Mouse (Mus musculus) megakaryocyte, embryonic 14.5 days (primary cell): ENCODE data around the gene E330017A01Rik. TPM values are rescaled to one million over a fixed set of nuclear protein-coding genes. Genes with fewer than 3 reads are reported as not detected.
A peak's percentile ranks its signal among the peaks of the same experiment; 100 is the strongest.

ENCODE experiments used
- H3K27me3 ChIP-seq: replicated peaks from 2 replicates; pipeline ENCODE3; 2012; ENCODE audit warnings: inconsistent platforms
- H3K36me3 ChIP-seq: replicated peaks from 2 replicates; pipeline ENCODE3; 2012; ENCODE audit warnings: low read length, inconsistent platforms, mixed read lengths
- H3K4me1 ChIP-seq: 2 replicates; pipeline ENCODE4 v1.6.1; 2012; ENCODE audit warnings: inconsistent platforms
- H3K4me3 ChIP-seq: replicated peaks from 2 replicates; pipeline ENCODE3; 2012; ENCODE audit warnings: moderate library complexity, mild to moderate bottlenecking, inconsistent platforms
- H3K9me3 ChIP-seq: 2 replicates; pipeline ENCODE4 v1.6.1; 2012; ENCODE audit warnings: inconsistent platforms
- FLI1 ChIP-seq: IDR thresholded peaks from 2 replicates; pipeline ENCODE4 v1.6.1; 2012; ENCODE audit warnings: low read length, inconsistent platforms, mixed read lengths
- GATA1 ChIP-seq: IDR thresholded peaks from 3 replicates; pipeline ENCODE4 v1.6.1; 2012; ENCODE audit warnings: mixed read lengths, low read length, inconsistent platforms, borderline replicate concordance
- polyA plus RNA-seq: library from polyadenylated mRNA; stranded (reverse); fragments of >175 nt; gene quantifications from 2 replicates; pipeline ENCODE4 v1.2.3, GENCODE M21; 2012; ENCODE audit warnings: low replicate concordance; ENCODE audit not compliant: insufficient read depth

E330017A01Rik gene
- polyA plus RNA-seq, result not detected in 2 replicates

GRCm38 (mm10) chr16:58638689-58639175 lies at the start of gene E330017A01Rik:
TSS of gene E330017A01Rik (minus strand) at chr16:58638739.
- H3K36me3 ChIP-seq, result no peaks in the 10 kb centered on the region
- TF ChIP-seq FLI1, result no peak
- no peak for TF ChIP-seq GATA1
- H3K9me3 ChIP-seq, result no peaks in the 10 kb centered on the region
- H3K27me3 ChIP-seq, result no peaks in the 10 kb centered on the region
- H3K4me3 ChIP-seq, result no peak within 1 kb of the TSS
- H3K4me1 ChIP-seq, result peaks cover 31% of the 10 kb centered on the region

DNA sequence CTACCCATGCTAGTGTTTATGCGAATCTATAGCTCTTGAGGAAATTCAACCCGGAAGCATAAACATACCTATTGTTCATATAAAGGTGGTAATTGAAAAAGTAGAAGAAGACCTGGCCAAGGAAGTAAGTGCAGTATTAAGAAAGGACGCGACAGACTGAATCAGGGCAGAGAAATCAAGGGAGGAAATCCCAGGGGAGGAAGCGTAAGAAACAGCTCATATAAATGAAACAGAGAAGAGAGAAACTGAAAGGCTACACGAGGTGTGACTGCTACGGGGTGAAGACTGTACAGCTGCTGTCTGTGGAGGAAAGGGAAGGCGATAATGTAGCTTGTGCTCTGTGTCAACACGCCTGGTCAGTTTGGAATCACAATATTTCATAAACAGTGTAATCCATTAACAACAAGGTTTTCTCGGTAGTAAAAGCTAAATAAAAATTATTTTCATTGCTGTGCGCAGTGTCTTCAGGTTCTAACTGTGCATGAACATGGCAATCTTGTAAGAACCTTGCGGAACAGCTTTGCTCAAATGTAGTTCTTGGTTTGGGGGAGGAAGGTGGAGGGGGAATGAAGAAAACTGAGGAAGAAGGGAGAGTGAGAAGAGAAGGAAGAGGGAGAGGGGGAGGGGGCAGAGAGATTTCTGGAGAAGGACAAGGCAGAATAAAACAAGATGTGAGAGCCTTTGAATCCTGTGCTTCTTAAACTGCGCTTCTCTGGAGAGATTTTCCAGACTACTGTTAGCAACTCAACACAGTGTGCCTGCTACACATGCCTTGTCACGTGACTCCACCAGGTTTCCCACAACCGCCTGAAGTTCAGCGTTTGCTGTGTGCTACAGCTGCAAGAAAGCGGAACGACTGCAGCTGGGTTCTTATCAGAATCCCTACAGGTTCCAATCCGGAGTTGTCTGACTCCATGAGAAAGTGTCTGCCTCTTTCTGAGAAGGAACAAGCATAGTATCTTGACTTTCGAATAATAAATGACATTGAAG lies 47.3 kb upstream of the E330017A01Rik start:
- Histone ChIP-seq H3K9me3 (no peaks in the 10 kb centered on the region), H3K4me3 (peak overlapping the region; percentile 78), H3K4me1 (peaks cover 32% of the 10 kb centered on the region), H3K36me3 (peaks cover 15% of the 10 kb centered on the region), H3K27me3 (no peaks in the 10 kb centered on the region)
- TF ChIP-seq FLI1 (no peak), GATA1 (no peak)

DNA sequence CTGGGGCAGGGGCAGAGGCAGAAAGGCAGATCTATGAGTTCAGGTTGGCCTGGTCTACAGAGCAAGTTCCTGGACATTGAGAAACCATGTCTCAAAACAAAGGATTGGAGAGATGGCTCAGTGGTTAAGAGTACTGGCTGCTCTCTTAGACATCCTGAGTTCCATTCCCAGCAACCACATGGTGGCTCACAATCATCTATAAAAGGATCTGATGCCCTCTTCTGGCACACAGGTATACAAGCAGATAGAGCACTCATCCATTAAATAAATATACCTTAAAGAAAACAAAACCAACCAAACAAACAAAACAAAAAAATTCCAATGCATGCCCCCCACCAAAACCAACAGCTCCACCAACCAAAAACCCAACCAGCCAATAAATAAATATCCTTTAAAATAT lies 46.0 kb upstream of the E330017A01Rik start:
- TF ChIP-seq GATA1 (no peak), FLI1 (no peak)
- peaks cover 21% of the 10 kb centered on the region for H3K4me1 ChIP-seq
- no peaks in the 10 kb centered on the region for H3K27me3 ChIP-seq
- H3K4me3 ChIP-seq, result no peak overlapping the region
- peaks cover 24% of the 10 kb centered on the region for H3K36me3 ChIP-seq
- no peaks in the 10 kb centered on the region for H3K9me3 ChIP-seq

- Histone ChIP-seq H3K9me3 (no peaks in the 10 kb centered on the region), H3K4me1 (peaks cover 14% of the 10 kb centered on the region), H3K36me3 (peaks cover 27% of the 10 kb centered on the region), H3K27me3 (no peaks in the 10 kb centered on the region), H3K4me3 (no peak overlapping the region)
- TF ChIP-seq FLI1 (no peak), GATA1 (no peak)
These were observed 45.4 kb upstream of the E330017A01Rik start for GRCm38 (mm10) chr16:58683911-58684310.

DNA sequence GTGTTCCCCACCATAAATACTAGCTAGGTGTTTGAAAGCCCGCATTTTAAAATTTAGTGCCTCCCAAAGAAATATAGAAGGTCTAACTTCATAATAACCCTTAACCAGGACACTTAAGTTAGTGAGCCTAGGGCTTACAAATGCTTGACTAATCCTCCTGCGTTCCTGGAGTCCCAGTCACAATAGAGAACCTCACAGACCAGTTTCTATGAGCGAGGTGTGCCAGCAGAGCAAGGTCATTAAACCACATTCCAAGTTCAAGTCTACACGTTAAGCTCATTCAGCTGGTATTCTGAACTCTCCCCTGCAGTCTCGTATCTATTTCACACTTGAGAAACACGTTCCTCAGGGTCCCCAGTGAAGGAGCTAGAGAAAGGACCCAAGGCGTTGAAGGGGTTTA lies 44.3 kb upstream of the E330017A01Rik start:
- no peak overlapping the region for H3K4me3 ChIP-seq
- peaks cover 20% of the 10 kb centered on the region for H3K4me1 ChIP-seq
- TF ChIP-seq FLI1 (no peak), GATA1 (no peak)
- no peaks in the 10 kb centered on the region for H3K9me3 ChIP-seq
- H3K36me3 ChIP-seq, result peaks cover 37% of the 10 kb centered on the region
- no peaks in the 10 kb centered on the region for H3K27me3 ChIP-seq

- H3K36me3 ChIP-seq, result peaks cover 45% of the 10 kb centered on the region
- TF ChIP-seq FLI1 (no peak), GATA1 (no peak)
- H3K27me3 ChIP-seq, result no peaks in the 10 kb centered on the region
- H3K4me3 ChIP-seq, result no peak overlapping the region
- H3K4me1 ChIP-seq, result peaks cover 28% of the 10 kb centered on the region
- no peaks in the 10 kb centered on the region for H3K9me3 ChIP-seq
These were observed 43.5 kb upstream of the E330017A01Rik start for GRCm38 (mm10) chr16:58682046-58682445.

GRCm38 (mm10) chr16:58678660-58679059 lies 40.1 kb upstream of the E330017A01Rik start:
- TF ChIP-seq FLI1, result no peak
- no peak for TF ChIP-seq GATA1
- Histone ChIP-seq H3K36me3 (peaks cover 77% of the 10 kb centered on the region), H3K9me3 (no peaks in the 10 kb centered on the region), H3K4me1 (peaks cover 39% of the 10 kb centered on the region), H3K4me3 (peak overlapping the region; percentile 33), H3K27me3 (no peaks in the 10 kb centered on the region)

GRCm38 (mm10) chr16:58677491-58677890 lies 39.0 kb upstream of the E330017A01Rik start:
- no peaks in the 10 kb centered on the region for H3K27me3 ChIP-seq
- H3K4me3 ChIP-seq, result no peak overlapping the region
- H3K4me1 ChIP-seq, result peaks cover 34% of the 10 kb centered on the region
- H3K36me3 ChIP-seq, result peaks cover 87% of the 10 kb centered on the region
- TF ChIP-seq GATA1, result no peak
- TF ChIP-seq FLI1, result no peak
- no peaks in the 10 kb centered on the region for H3K9me3 ChIP-seq

- Histone ChIP-seq H3K27me3 (no peaks in the 10 kb centered on the region), H3K4me1 (peaks cover 41% of the 10 kb centered on the region), H3K36me3 (peaks cover 85% of the 10 kb centered on the region), H3K9me3 (no peaks in the 10 kb centered on the region), H3K4me3 (no peak overlapping the region)
- TF ChIP-seq GATA1 (no peak), FLI1 (no peak)
These were observed 38.1 kb upstream of the E330017A01Rik start for GRCm38 (mm10) chr16:58676633-58677032.

DNA sequence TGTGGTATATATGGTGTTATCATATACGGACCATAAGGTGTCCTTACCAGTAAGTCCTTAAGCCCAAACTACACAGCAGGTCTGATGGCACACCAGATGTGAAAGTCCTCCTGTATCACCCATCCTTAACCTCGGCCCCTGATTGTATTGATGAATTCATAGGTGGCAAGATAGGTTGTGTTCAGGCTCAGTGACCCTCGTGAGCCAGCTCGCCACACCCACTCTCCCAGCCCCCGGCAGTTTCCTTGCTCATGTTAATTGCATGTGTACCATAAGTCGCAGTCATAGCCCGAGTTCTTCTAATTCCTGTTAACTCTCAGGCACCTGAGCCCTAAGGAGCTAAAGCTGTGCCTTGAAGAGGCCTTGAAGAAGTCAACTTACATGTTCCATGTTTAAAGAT lies 37.6 kb upstream of the E330017A01Rik start:
- H3K4me3 ChIP-seq, result no peak overlapping the region
- TF ChIP-seq GATA1, result no peak
- no peak for TF ChIP-seq FLI1
- peaks cover 81% of the 10 kb centered on the region for H3K36me3 ChIP-seq
- H3K9me3 ChIP-seq, result no peaks in the 10 kb centered on the region
- no peaks in the 10 kb centered on the region for H3K27me3 ChIP-seq
- peaks cover 45% of the 10 kb centered on the region for H3K4me1 ChIP-seq
